Mouse (Mus musculus): ENCODE measurements around the gene Rasgef1b.

The Rasgef1b gene

DNA sequence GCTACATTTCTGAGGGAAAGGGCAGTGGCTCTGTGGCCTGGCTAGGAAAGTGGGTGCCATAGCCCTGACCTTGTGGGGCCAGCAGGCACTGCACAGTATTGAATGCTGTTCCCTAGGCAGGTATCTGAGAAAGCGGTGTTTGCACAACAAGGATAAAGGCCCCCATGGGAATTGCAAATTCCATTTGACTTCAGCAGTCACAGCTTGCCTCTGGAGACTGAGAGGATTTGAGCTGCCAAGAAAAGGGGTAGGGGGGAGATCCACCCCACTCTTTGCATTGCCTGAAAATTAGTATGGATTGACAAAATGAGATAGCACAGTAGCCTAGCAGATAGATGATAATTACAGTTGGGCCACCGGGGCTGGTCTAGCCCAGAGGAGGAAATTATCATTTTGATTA lies 326.1 kb downstream of the Rasgef1b start:
- no peak for DNase-seq (ENCODE audit: inconsistent ontology term)

DNA sequence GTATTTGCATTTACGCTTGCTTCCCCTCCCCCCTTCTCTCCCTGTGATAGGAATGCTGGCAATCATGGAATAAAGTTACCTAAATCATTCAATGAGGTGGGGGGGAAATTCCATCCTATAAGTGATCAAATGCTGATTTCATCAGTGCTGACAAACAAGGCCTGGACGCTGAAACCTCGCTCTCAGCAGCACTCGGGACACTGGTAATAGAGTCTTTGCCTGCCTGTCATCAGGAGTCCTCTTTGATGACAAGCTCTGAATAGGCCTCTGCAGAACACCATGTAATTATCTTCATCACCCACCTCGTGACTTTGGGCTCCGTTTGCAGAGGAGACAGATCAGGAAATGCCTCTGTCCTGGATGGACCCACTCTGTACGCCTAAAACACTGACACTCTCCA lies 326.6 kb downstream of the Rasgef1b start:
- no peak for DNase-seq (ENCODE audit: inconsistent ontology term)

DNA sequence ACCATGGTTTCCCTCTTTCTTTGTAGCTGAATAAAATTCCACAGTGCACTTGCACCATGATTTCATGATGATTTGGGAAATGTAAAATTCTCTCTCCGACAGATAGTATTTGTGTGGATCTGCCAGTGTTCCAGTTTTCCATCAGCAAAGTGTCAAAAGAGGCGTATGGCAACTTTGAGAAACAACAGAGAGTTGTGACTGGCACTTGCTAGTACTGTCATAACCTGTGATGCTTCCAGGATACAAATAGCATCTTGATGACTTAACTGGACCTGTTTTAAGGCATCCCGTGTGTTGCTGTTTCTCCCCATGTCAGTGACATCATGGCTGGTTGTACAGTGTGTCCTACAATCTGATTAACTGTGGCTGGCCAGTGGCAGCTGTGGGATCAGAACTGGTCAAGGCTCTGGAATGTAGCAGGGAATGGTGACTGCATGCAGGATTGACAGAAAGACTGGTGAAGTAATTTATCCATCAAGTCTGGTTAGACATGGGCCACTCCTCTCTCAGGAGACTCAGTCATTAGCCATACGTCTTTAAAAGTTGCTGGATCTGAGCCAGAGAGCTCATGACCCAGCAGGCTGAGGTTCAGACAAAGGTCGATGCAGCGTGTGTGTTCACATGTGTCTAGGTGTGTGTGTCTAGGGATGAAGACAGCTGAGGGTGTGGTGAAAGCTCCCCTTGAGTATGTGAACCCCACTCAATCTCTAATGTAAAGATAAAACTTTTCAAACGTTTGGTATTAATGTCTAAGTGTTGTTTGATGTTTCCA lies 328.8 kb downstream of the Rasgef1b start:
- peak; percentile 49 for DNase-seq (ENCODE audit: inconsistent ontology term)

DNA sequence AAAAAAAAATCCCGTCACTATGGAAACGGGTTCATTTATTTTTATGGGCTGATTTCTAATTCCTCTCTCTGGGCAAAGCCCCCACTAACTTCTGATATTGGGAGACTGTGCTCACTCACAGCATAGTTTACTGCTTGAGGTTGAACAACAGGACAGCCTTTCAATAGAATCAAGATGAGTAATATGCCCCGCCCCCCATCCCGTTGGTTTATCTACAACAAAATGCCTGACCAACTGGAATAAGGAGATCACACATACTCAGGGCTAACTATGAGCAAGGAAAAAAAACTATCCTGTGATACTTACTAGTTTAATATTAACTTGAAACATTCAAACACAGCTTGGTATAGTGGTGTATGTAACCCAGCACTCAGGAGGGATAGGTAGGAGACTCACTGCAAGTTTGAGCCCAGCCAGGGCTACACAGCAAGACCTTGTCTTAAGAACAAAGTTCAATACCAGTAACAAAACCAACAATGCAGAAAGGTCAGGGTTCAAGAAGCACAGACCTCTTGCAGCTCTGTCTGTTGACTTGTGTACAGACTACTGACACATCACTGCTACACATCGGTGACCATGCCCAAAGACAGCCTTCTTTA lies 330.3 kb downstream of the Rasgef1b start:
- DNase-seq (ENCODE audit: inconsistent ontology term), result peak; percentile 56

DNA sequence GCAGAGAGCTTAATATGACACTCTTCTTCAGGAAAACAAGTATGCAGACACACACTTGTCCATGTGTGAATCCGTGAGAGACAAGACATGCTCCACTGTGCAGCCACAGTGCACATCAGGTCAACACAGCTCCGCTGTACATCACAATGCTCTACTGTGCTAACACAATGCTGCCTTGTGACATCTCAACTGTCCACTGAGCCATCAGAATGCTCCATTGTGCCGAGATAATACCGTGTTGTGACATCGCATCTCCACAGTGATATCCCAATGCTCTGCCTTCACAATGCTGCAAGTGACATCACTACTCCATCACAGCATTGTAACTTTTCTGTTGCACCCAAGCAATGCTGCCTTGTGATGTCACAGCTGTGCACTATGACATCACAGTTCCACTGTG lies 334.3 kb downstream of the Rasgef1b start:
- DNase-seq (ENCODE audit: inconsistent ontology term), result no peak

DNA sequence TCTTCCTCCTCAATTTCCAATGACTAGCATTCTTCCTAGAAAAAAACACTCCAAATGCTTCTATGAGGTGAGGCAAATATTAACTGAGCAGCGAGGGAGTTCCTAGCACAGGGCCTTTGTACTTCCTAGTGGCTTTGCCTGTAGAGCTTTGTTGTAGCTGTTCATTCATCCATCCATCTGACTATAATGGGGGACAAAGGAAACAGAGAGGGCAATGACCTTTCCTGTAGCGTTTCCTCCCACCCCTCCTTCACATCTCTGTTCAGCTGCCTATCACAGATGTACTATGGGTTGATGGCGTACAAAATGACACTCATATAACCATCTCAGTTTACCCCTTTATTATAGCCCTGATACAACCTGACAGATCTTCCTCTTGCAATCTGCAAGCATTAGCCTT lies 337.3 kb downstream of the Rasgef1b start:
- peak; percentile 43 for DNase-seq (ENCODE audit: inconsistent ontology term)

DNA sequence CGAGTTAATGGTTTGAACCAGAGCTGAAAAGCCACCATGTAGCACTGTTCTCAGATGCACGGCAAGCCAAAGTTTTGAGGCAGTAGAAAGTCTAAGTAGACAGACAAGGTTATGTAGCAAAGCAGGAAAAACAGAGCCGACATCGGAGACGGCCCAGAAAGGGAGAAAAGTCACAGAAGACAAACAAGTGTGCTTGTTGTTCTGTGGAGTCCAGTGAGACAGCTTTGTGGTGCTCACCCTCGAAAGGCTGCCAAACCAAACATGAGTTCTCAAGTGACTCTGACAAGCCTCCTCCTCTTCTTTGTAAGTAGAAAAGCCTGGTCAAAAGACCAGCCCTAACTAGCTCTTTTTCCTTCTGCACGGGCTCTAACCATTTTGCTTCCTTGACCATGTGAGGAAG lies 338.1 kb downstream of the Rasgef1b start:
- DNase-seq (ENCODE audit: inconsistent ontology term), result no peak

DNA sequence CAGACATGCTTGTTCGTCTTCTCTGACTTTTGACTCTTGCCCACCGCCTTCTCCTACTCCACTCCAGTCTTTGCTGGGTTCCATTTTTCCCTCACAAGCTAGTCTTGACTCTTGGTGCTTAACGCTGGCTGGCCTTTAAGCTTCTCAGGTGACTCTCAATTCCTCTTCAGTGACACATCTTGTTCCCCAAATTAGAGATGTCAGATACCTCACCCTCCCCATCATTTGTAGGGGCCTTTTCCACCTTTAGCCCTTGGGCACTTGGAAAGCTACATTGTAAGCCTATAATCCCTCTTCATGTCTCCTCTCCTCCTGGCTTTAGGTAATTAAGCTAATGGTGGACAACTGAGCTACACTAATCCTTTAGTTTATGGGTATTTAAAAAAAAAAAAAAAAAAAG lies 338.6 kb downstream of the Rasgef1b start:
- no peak for DNase-seq (ENCODE audit: inconsistent ontology term)

DNA sequence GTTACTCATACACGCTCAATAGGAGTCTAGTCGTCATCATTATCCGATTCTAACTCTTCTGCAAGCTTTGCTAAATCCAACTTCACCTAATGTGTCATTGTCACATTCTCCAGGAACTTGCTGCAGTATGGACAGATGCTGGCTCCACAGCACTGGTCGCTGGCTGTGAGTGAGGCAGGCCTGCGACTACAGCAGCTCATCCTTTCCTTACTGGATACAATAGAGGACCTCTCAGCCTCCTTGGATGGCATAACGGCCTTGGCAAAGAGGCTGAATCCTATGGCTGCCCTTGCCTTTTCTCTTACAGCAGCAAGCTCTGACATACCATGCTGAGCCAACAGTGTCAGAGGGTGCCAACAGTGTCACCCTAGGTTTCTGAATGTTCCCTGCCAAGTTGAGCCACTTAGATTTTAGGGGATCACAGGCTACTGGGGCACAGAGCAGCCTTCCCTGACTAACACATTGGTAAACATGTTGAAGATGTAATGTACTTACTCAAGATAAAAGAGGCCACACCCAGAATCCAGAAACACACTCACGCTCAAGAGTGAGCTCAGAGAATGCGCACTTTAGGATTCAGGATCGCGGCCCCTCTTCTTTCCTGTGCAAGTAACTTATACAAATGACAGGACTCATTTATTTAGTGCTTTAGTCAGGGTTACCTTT lies 340.1 kb downstream of the Rasgef1b start:
- no peak for DNase-seq (ENCODE audit: inconsistent ontology term)

DNA sequence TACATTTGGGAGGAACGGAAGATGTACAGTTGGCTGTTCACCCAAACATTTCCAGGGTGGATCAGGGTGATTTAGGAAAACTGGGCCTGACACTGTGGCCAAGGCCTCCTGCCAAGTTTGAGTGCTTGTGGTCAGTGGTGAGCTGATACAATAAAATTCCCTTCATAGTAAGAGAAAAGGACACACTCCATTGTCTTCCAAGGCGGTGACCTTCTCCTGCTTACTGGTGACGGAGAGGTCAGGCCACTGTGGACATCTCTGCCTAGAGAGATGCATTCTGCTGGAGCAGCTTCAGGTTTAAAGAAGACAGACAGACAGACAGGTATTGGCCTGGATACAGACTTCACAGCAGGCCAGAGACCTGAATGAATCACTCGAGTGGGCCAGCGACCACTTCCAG lies 340.7 kb downstream of the Rasgef1b start:
- peak; percentile 91 for DNase-seq (ENCODE audit: inconsistent ontology term)

DNA sequence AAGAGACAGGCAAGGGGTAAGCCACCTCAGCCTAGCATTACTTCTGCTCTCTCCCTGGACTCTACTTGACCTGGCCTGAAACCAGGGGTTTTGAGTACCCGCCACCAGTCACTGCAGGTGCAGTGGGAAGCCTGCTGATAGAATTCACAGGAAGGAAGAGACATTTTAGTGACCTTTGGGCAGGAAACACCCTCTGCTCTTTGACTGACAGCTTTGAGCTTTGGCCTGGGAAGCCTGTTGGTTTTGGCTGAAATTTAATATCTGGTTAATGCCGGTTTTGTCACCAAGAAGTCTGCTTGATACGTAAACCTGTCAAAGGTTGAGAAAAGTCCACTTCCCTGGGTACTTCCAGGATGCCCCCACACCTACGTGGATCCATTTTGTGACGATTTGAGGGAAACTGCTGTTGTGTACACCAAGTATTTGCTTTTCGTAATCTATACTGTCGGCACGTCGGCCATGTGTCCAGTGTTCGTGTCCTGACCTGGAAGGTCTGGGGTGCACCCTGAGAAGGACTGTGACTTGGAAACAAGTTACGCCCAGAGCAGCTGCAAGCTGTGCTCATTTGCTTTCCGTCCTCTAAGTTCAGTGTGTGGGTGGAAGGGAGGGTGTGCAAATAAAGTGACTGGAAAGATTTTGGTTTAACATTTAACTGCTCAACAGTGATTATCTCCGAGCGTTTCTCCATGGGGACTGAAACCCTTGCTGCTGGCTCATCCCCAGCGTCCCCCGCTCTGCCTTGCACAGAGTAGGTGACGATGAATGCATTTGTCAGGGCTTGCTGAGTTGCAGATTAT lies 341.5 kb downstream of the Rasgef1b start:
- no peak for DNase-seq (ENCODE audit: inconsistent ontology term)

DNA sequence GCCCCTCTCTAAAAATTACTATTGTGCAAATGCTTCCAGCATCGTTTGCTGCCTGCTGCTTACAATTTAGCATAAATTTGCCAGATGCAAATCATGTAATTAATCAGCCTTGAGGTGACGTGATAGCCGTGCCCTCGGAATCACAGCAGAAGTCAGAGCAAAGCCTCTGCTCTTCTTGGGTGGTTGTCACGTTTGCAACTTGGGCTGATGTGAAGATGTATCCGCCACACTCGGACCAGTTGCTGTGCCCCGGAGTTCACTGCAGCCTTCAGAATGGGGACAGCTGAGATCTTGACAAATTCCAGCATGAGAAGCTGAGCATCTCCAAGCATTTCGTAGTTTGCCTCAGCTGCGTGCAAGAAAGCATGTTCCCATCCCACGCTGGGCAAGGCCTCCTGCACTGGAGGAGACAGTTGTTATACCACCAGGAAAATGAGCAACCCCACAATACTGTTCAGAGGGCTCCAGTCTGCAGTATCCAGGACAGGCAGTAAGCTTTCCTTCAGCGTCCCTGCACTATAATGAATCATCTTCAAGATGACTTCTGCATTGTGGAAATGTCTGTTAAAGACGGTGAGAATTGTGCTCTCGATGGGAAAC lies 342.5 kb downstream of the Rasgef1b start:
- no peak for DNase-seq (ENCODE audit: inconsistent ontology term)

DNA sequence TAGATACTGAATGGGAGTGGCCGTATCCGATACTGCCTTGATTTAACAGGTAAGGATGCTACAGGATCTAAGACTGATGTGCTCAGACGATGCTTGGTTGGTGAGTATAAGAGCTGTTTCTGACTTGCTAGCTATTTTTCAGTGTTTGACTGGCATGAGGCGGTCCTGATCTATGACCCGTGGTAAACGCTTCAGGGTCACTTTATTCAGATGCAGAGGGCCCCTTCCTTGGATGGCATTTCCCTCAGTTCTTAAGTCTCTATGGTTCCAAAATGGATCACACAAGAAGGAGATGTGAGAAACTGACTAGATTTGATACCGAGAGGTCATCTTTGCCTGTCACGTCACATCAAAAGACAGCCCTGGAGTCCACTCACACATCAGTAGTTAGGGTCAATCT lies 343.1 kb downstream of the Rasgef1b start:
- DNase-seq (ENCODE audit: inconsistent ontology term), result no peak

DNA sequence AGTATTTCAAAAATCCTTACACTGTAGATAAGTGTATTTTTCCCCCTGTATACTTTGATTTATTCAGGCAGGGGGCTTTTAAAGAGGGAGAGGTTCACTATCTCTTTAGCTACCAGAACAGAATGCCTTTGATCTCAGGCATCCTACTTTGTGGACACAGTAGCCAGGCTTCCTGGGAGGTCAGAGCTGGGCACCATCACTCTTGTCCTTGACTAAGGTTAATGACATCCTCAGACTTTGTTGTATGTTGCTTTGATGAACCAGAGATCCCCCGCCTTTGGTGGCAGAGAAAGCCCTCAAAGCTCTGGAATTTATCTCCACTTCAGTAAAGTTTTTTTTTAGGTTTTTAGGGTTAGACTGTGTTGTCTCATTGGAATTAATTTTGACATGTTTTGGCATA lies 343.8 kb downstream of the Rasgef1b start:
- DNase-seq (ENCODE audit: inconsistent ontology term), result no peak

DNA sequence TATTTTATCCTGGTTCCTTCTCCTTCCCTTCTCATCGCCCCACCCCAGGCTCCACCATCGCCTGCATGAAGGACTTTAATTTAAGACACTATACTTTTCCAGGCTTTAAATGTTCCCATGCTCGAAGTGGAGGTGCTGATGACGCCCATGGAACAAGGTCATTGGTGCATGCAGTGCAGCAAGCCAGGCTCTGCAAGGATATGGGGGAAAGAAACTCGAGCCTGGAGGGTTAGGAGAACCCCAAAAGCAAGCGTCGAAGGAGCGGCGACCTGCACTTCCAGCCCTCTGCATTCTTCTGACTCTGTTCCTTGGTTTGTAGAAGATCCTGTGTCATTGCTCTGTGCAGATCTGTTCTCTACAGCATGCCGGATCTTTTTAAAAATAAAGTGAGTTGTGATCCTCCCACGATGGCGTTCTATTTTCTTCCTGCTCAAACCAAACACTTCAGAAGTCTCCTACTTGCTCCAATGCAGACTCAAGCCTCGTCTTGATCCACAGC lies 345.0 kb downstream of the Rasgef1b start:
- no peak for DNase-seq (ENCODE audit: inconsistent ontology term)

DNA sequence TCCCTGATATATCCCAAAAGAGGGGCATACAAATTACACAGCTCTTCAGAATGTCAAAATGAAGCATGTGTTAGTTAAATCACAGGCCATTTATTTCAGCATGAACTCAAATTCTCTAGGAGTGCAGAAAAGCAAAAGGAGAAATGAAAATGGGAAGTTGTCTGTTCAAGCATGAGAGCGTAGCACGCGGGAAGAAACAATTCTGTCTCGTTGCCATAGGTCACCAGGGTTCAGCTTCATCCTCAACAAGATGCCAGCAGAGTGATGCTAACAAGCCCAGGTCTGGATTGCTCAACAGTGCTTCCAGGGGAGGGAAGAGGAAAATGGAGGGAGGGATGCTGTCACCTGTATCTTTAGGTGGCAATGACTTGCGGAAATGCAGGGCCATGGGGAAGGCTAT lies 346.1 kb downstream of the Rasgef1b start:
- no peak for DNase-seq (ENCODE audit: inconsistent ontology term)

DNA sequence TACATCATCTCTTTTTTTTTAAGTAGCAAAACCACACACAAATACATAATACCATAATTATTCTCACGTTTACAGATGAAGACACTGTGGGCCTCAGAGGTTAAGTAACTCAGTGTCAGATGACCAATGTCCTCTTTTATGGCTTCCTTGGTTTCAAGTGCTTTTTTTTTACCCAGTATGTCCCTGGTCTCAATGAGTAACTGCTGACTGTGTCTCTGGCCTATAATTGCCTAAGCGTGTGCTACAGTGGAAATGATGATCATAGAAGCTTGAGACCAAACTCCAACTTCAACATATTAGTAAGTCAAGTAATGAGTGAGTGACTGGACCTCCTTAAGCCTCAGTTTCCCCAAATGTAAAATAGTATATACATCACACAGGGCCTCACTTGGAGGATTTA lies 347.2 kb downstream of the Rasgef1b start:
- no peak for DNase-seq (ENCODE audit: inconsistent ontology term)

DNA sequence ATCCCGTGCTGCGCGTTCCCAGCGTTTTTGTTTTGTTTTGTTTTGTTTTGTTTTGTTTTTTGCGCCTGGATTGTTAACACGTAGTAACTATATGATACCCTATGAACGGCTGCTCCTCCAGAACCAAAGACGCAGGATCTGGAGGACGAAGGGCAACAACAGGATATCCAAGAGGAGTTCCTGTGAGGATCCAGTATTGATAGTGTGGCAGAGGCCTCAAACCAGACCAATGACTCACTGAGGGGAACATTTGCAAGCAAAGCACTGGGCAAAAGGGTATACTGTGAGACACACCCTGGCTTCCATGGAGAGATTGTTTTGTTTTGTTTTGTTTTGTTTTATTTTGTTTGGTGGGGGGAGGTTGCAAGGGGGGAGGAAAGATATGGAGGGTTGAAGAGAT lies 348.0 kb downstream of the Rasgef1b start:
- no peak for DNase-seq (ENCODE audit: inconsistent ontology term)

DNA sequence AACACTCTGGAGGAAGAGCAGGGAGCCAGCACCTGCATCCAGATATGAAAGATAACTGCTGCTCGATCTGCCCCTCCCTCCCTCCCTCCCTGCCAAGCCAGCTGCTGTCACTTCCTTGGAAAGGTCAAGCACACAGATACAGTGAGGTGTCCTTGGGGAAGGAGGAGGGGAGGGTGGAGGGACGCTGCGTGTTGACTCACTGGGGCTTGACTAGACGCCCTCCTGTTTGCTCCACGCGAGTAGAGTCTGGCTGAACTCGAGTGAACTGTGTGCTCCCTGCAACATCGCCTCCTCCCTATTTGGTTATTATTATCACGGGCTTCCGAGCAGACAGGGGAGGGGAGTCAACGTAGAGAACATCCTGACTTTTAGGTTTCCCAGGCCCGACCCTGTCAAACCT lies 348.7 kb downstream of the Rasgef1b start:
- DNase-seq (ENCODE audit: inconsistent ontology term), result no peak

DNA sequence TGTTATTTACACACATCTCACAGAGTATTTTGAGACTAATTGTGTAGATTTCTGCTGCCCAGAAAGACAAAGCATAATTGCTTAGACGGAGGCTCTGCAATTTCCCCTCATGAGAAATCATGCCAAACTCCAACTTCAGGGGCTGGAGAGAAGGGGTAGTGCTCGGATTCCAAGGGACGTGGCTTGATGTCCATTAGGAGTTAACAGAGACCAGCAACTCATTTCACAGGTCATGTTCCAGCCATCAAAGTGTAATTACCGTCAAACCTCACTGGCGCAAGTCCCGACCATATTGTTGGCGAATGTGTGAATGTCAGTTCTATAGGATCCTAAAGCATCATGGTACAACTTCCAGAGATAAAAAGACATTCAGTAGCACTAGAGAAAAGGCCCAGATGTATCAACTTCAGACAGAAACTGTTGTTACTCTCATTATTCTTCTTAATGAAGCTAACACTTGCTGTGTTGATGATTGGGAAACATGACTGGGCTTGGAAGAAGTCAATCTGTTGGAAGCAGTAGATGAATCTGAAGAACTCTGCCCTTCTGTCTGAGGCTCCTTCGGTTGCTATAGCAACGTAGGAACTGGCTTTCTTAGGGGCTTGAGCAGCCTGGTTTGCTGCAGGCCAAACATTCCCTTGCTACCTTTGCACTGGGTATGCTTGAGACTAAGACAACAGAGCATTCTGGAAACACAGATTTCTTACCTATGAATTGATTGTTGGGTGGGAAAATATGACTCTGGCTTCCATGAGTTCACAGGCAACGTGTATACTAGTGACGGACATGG lies 350.2 kb downstream of the Rasgef1b start:
- DNase-seq (ENCODE audit: inconsistent ontology term), result no peak

DNA sequence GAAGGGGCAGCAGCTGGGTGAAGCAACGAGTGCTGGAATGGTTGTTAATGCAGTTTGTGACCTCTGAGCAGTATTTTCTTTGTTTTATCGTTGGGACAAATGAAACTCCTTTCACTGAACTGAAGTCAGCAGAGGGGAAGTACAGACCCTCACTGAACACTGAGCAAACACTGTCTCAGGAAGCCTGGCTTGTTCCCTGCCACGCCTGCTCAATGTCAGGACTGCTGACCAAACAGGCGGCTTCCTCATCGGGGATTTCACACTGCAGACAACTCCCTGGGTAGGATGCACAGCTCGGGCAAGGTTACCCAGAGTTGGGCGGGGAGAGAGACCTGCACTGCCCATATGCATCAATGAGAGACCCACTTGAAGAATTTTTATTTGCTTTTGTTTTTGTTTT lies 353.1 kb downstream of the Rasgef1b start:
- DNase-seq (ENCODE audit: inconsistent ontology term), result no peak
